Comparison of ENCODE assay signal across 10 mouse cellular contexts in the genomic region with DNA sequence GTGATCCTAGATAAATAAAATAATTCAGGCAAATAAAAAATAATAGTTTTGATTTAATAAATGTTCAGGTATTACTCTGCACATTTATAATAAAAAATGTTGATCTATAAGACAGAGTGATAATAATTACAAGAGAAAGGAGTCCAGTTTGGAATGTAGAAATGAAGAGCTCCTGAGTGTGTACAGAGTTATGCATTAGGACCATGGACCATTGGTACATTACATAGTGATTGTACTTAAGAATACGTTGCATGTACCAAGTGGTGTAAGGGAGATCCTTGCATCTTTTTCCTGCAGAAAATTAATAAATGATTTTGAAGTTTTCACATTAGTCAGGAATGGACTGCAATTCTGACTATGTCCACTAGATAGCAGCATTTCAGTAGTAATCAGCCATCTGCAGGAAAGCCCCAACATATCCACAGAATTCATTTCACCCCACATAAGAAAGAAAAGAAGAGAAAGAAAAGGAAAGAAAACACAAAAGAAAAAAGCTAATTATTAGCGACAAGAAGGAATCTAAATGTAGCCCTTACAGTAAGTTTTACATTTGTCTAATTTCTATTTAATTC.
A peak's percentile ranks its signal among the peaks of the same experiment; 100 is the strongest.
DNase-seq lines count a peak whose midpoint lies in the region; ATAC-seq and TF ChIP-seq lines count a peak whose summit lies in the region.
"Had no signal": no experiment of that assay in that cellular context is flagged by ENCODE, and none has a peak within 500 bp of the region (broad histone marks: within the 10 kb centered on the region; RNA-seq: fewer than 3 reads in every experiment).

No protein-coding gene starts in this region.

- TF ChIP-seq POLR2A in kidney, adult 2 months (IDR thresholded peaks at IDR 0.05; ENCODE audit: low read depth, low read length), result no peak

- no peak overlapping the region for H3K4me2 ChIP-seq in embryonic facial prominence, embryonic 14.5 days (ENCODE audit: low read depth, low read length)
- no peak overlapping the region for H3K4me2 ChIP-seq in midbrain, embryonic 13.5 days (replicated peaks)
- H3K4me2 ChIP-seq: embryonic facial prominence, embryonic 15.5 days; liver, embryonic 15.5 days had no signal

- DNase-seq in kidney, adult 2 months, result peak; percentile 9
- DNase-seq in kidney, postnatal 4 days, result no peak
- DNase-seq in 3T3-L1 (ENCODE audit: low read depth, low spot score) (peak; percentile 69), G1E (ENCODE audit: low spot score) (no peak)
- DNase-seq in embryonic facial prominence, embryonic 14.5 days (ENCODE audit: low spot score), result peak; percentile 23

- no peak overlapping the region for H3K9ac ChIP-seq in embryonic facial prominence, embryonic 14.5 days (ENCODE audit: low read depth, low read length)
- no peak overlapping the region for H3K9ac ChIP-seq in midbrain, embryonic 13.5 days (replicated peaks)
- H3K9ac ChIP-seq: embryonic facial prominence, embryonic 15.5 days; liver, embryonic 15.5 days had no signal

- no peaks in the 10 kb centered on the region for H3K4me1 ChIP-seq in kidney, adult 2 months (ENCODE audit: control insufficient read depth, insufficient read depth, low read length)
- no peaks in the 10 kb centered on the region for H3K4me1 ChIP-seq in G1E (ENCODE audit: insufficient read depth, low read depth, low read length)
- H3K4me1 ChIP-seq in embryonic facial prominence, embryonic 14.5 days (ENCODE audit: control insufficient read depth, insufficient read depth, low read length), result no peaks in the 10 kb centered on the region
- no peaks in the 10 kb centered on the region for H3K4me1 ChIP-seq in midbrain, embryonic 13.5 days (replicated peaks)
- H3K4me1 ChIP-seq: embryonic facial prominence, embryonic 15.5 days; liver, embryonic 15.5 days had no signal

- H3K9me3 ChIP-seq in G1E (replicated peaks), result peaks cover 2% of the 10 kb centered on the region; the same call in 1 of the 2 replicates
- H3K9me3 ChIP-seq in embryonic facial prominence, embryonic 14.5 days (ENCODE audit: control insufficient read depth, low read length), result no peaks in the 10 kb centered on the region
- no peaks in the 10 kb centered on the region for H3K9me3 ChIP-seq in midbrain, embryonic 13.5 days
- H3K9me3 ChIP-seq: embryonic facial prominence, embryonic 15.5 days; liver, embryonic 15.5 days had no signal

- no peaks in the 10 kb centered on the region for H3K27me3 ChIP-seq in kidney, adult 2 months (replicated peaks; ENCODE audit: control insufficient read depth, insufficient read depth, low read length)
- no peaks in the 10 kb centered on the region for H3K27me3 ChIP-seq in G1E (ENCODE audit: insufficient read depth, low read length)
- no peaks in the 10 kb centered on the region for H3K27me3 ChIP-seq in embryonic facial prominence, embryonic 14.5 days (replicated peaks; ENCODE audit: control insufficient read depth, insufficient read depth, low read length)
- H3K27me3 ChIP-seq in midbrain, embryonic 13.5 days, result no peaks in the 10 kb centered on the region
- H3K27me3 ChIP-seq: embryonic facial prominence, embryonic 15.5 days; liver, embryonic 15.5 days had no signal

- H3K27ac ChIP-seq in kidney, adult 2 months (ENCODE audit: insufficient read depth, low read depth, low read length), result no peak overlapping the region
- no peak overlapping the region for H3K27ac ChIP-seq in embryonic facial prominence, embryonic 14.5 days (replicated peaks; ENCODE audit: low read depth, low read length)
- H3K27ac ChIP-seq in midbrain, embryonic 13.5 days, result no peak overlapping the region
- H3K27ac ChIP-seq: embryonic facial prominence, embryonic 15.5 days; liver, embryonic 15.5 days had no signal

- H3K4me3 ChIP-seq in kidney, adult 2 months (ENCODE audit: insufficient read depth, low read depth, low read length), result no peak overlapping the region
- H3K4me3 ChIP-seq in G1E (ENCODE audit: low read depth, low read length), result no peak overlapping the region
- no peak overlapping the region for H3K4me3 ChIP-seq in embryonic facial prominence, embryonic 14.5 days (ENCODE audit: low read depth, low read length)
- no peak overlapping the region for H3K4me3 ChIP-seq in midbrain, embryonic 13.5 days (replicated peaks)
- H3K4me3 ChIP-seq: embryonic facial prominence, embryonic 15.5 days; liver, embryonic 15.5 days had no signal

- WGBS in kidney, adult 2 months, result 6% methylated on average over 2 of the region's 2 CpGs
- 6% methylated on average over 2 of the region's 2 CpGs for WGBS in embryonic facial prominence, embryonic 14.5 days
- WGBS in midbrain, embryonic 13.5 days, result 11% methylated on average over 2 of the region's 2 CpGs

- H3K36me3 ChIP-seq in kidney, adult 2 months (ENCODE audit: control insufficient read depth, insufficient read depth, low read length), result no peaks in the 10 kb centered on the region
- no peaks in the 10 kb centered on the region for H3K36me3 ChIP-seq in G1E (replicated peaks)
- no peaks in the 10 kb centered on the region for H3K36me3 ChIP-seq in embryonic facial prominence, embryonic 14.5 days (ENCODE audit: control insufficient read depth, insufficient read depth, low read length)
- H3K36me3 ChIP-seq in midbrain, embryonic 13.5 days, result no peaks in the 10 kb centered on the region
- H3K36me3 ChIP-seq: embryonic facial prominence, embryonic 15.5 days; liver, embryonic 15.5 days had no signal

- TF ChIP-seq CTCF in kidney, adult 2 months (conservative IDR thresholded peaks at IDR 0.05; ENCODE audit: insufficient read depth, insufficient read length, low read depth, low read length), result 0 out of 2 replicates have a peak, but pooled peaks have one; percentile 20
- 0 out of 2 replicates have a peak, but pooled peaks have one; percentile 15 for TF ChIP-seq CTCF in G1E (IDR thresholded peaks at IDR 0.05; ENCODE audit: low read depth, low read length)

- no peak for ATAC-seq in G1E (ENCODE audit: extremely low read depth, insufficient number of reproducible peaks, low FRiP score, poor library complexity, severe bottlenecking)
- no peak for ATAC-seq in embryonic facial prominence, embryonic 14.5 days (ENCODE audit: low read depth)
- ATAC-seq in midbrain, embryonic 13.5 days, result peak; percentile 63; the same call in 1 of the 2 replicates
- ATAC-seq in frontal cortex, adult (ENCODE audit: low TSS enrichment), result no peak; the same call in 1 of the 2 replicates
- no peak for ATAC-seq in monocyte, adult 5-6 weeks (replicated peaks; ENCODE audit: insufficient number of reproducible peaks, low FRiP score, low TSS enrichment, poor library complexity, severe bottlenecking)

Comparison
In these comparisons a context has a peak if more than half of its experiments do, and no peak if none do; other contexts are left out.
1. DNase-seq: peak in kidney, adult 2 months (single experiment), 3T3-L1 (single experiment) and embryonic facial prominence, embryonic 14.5 days (single experiment); none in kidney, postnatal 4 days (0 of 2) and G1E (single experiment).